Mouse (Mus musculus): ENCODE results near the gene Smarce1. TPM values are rescaled to one million over a fixed set of nuclear protein-coding genes. Genes with fewer than 3 reads are reported as not detected.
A peak's percentile ranks its signal among the peaks of the same experiment; 100 is the strongest.

The Smarce1 gene
- total and polyA plus RNA-seq, 3 experiments = 149 to 464 (median 246) TPM

DNA sequence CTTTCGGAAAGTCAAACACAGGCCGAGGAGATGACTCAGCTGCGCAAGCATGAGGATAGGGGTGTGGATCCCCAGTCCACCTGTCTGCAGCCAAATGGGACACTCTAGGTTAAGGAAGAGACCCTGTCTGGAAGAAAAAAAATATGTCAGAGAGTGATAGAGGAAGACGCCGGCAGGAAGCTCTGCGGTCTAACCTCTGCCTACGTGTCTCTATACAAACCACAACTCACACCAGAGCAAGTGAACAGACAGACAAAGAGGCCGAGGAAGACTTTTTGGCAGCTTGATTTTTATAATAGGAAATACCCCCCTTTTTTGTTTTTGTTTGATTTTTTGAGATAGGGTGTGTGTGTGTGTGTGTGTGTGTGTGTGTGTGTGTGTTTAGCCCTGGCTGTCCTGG is 24.5 kb upstream of the Smarce1 start:
- Histone ChIP-seq H3K4me1 (ENCODE audit: control insufficient read depth in 1 of 2, insufficient read depth in 2 of 2) (peaks cover 14 to 33% of the 10 kb centered on the region in 2 experiments), H3K27ac (ENCODE audit: insufficient read depth, low read depth) (no peak overlapping the region), H3K36me3 (replicated peaks in 1 of 2; ENCODE audit: control insufficient read depth in 1 of 2, insufficient read depth in 1 of 2, low read length in 1 of 2) (no peaks in the 10 kb centered on the region), H3K9me3 (replicated peaks; ENCODE audit: low read length) (peaks cover 5% of the 10 kb centered on the region), H3K4me3 (replicated peaks in 1 of 3; ENCODE audit: low read depth in 2 of 3, low read length in 2 of 3, poor library complexity in 1 of 3) (no peak overlapping the region), H3K27me3 (replicated peaks) (peaks cover 5% of the 10 kb centered on the region), H3K9ac (ENCODE audit: insufficient read depth, low read depth) (no peak overlapping the region), H3K4me2 (ENCODE audit: insufficient read depth, low read depth, poor library complexity, severe bottlenecking) (no peak overlapping the region), H3K79me2 (replicated peaks; ENCODE audit: control insufficient read depth, extremely low read depth, insufficient read depth, poor library complexity, severe bottlenecking) (no peaks in the 10 kb centered on the region)
- dilution Hi-C loops (cut with MboI; ENCODE audit: extremely low pct_ligation_motif_present, extremely low pct_unique_long_range_greater_than_20kb, low sequenced_read_pairs) (no loop called here), in situ Hi-C loops (cut with MboI; ENCODE audit: low pct_ligation_motif_present, low pct_unique_long_range_greater_than_20kb, low sequenced_read_pairs) (loop anchor here (5.0 kb wide), 1 partner anchor 37 kb away; no protein-coding TSS in a partner anchor)
- DNase-seq (ENCODE audit: extremely low read depth) = no peak
- TF ChIP-seq EP300 (IDR thresholded peaks at IDR 0.05; ENCODE audit: low read length) = no peak
- TF ChIP-seq ZMIZ1 (IDR thresholded peaks at IDR 0.05; ENCODE audit: low read depth, low read length) = no peak
- TF ChIP-seq ZKSCAN1 (IDR thresholded peaks at IDR 0.05; ENCODE audit: borderline replicate concordance, low read depth, low read length) = no peak
- TF ChIP-seq CHD1 (IDR thresholded peaks at IDR 0.05; ENCODE audit: low read depth, low read length) = no peak
- TF ChIP-seq CTCF (conservative IDR thresholded peaks at IDR 0.05 in 1 of 2, IDR thresholded peaks at IDR 0.05 in 1 of 2; ENCODE audit: low read depth in 2 of 2, low read length in 2 of 2) = no peak
- TF ChIP-seq TCF12 (IDR thresholded peaks at IDR 0.05; ENCODE audit: low read depth, low read length) = no peak
- no peak for TF ChIP-seq POLR2AphosphoS2 (IDR thresholded peaks at IDR 0.05; ENCODE audit: low read depth, low read length)
- TF ChIP-seq HCFC1 (IDR thresholded peaks at IDR 0.05; ENCODE audit: low read depth, low read length) = no peak
- TF ChIP-seq MAX (IDR thresholded peaks at IDR 0.05; ENCODE audit: low read length) = no peak
- no peak for TF ChIP-seq SMC3 (IDR thresholded peaks at IDR 0.05; ENCODE audit: low read depth, low read length)
- no peak for TF ChIP-seq ZNF384 (IDR thresholded peaks at IDR 0.05; ENCODE audit: low read depth, low read length)

DNA sequence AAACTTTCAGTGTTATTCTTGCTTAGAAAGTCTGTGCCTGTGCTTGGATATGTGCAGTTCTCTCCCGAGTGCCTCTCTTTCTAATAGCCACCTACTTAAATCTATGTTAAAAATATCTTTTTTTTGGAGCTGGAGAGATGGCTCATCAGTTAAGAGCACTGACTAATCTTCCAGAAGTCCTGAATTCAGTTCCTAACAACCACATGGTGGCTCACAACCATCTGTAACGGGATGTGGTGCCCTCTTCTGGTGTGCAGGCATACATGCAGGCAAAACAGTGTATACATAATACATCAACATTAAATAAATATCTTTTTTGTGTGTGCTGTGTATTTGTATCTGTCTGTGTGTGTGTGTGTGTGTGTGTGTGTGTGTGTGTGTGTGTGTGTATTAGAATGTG is 23.1 kb upstream of the Smarce1 start:
- no peak overlapping the region for H3K4me2 ChIP-seq (ENCODE audit: insufficient read depth, low read depth, poor library complexity, severe bottlenecking)
- H3K79me2 ChIP-seq (replicated peaks; ENCODE audit: control insufficient read depth, extremely low read depth, insufficient read depth, poor library complexity, severe bottlenecking) = no peaks in the 10 kb centered on the region
- H3K9ac ChIP-seq (ENCODE audit: insufficient read depth, low read depth) = no peak overlapping the region
- no peak overlapping the region for H3K4me3 ChIP-seq (replicated peaks in 1 of 3; ENCODE audit: low read depth in 2 of 3, low read length in 2 of 3, poor library complexity in 1 of 3)
- H3K9me3 ChIP-seq (replicated peaks; ENCODE audit: low read length) = peaks cover 5% of the 10 kb centered on the region
- dilution Hi-C loops (cut with MboI; ENCODE audit: extremely low pct_ligation_motif_present, extremely low pct_unique_long_range_greater_than_20kb, low sequenced_read_pairs) (no loop called here), in situ Hi-C loops (cut with MboI; ENCODE audit: low pct_ligation_motif_present, low pct_unique_long_range_greater_than_20kb, low sequenced_read_pairs) (no loop called here)
- no peaks in the 10 kb centered on the region for H3K36me3 ChIP-seq (replicated peaks in 1 of 2; ENCODE audit: control insufficient read depth in 1 of 2, insufficient read depth in 1 of 2, low read length in 1 of 2)
- no peak overlapping the region for H3K27ac ChIP-seq (ENCODE audit: insufficient read depth, low read depth)
- TF ChIP-seq CTCF (conservative IDR thresholded peaks at IDR 0.05 in 1 of 2, IDR thresholded peaks at IDR 0.05 in 1 of 2; ENCODE audit: low read depth in 2 of 2, low read length in 2 of 2) (peak; percentile 25 to 74; a peak in 3 of 4 replicates), USF1 (IDR thresholded peaks at IDR 0.05; ENCODE audit: low read depth, low read length) (no peak), SMC3 (IDR thresholded peaks at IDR 0.05; ENCODE audit: low read depth, low read length) (peak; percentile 52), RCOR1 (conservative IDR thresholded peaks at IDR 0.05; ENCODE audit: low read depth, low read length) (no peak), SIN3A (IDR thresholded peaks at IDR 0.05; ENCODE audit: low read length) (0 out of 2 replicates have a peak, but pooled peaks have one; percentile 35), MAX (IDR thresholded peaks at IDR 0.05; ENCODE audit: low read length) (peak; percentile 50), MYC (IDR thresholded peaks at IDR 0.05; ENCODE audit: low read depth, low read length) (0 out of 2 replicates have a peak, but pooled peaks have one; percentile 52), RAD21 (IDR thresholded peaks at IDR 0.05; ENCODE audit: low read depth, low read length) (peak; percentile 32), GABPA (IDR thresholded peaks at IDR 0.05; ENCODE audit: insufficient replicate concordance, low read depth, low read length) (no peak), E2F4 (IDR thresholded peaks at IDR 0.05; ENCODE audit: insufficient replicate concordance, low read depth, low read length) (no peak)
- H3K27me3 ChIP-seq (replicated peaks) = peaks cover 5% of the 10 kb centered on the region
- DNase-seq (ENCODE audit: extremely low read depth) = no peak
- peaks cover 20 to 38% of the 10 kb centered on the region in 2 experiments for H3K4me1 ChIP-seq (ENCODE audit: control insufficient read depth in 1 of 2, insufficient read depth in 2 of 2)

Data from CH12.LX (cell line).